Mouse (Mus musculus) midbrain, embryonic 16.5 days (tissue): Measurements from ENCODE around the gene Exoc4. TPM values are rescaled to one million over a fixed set of nuclear protein-coding genes. Genes with fewer than 3 reads are reported as not detected.

Experiments used
- ATAC-seq: fragments of 200-750 bp; cut with Nextera tagmentation; 2 replicates; pipeline ENCODE4 v1.8.0; 2017; ENCODE audit warnings: moderate TSS enrichment
- H3K27ac ChIP-seq: fragments of 300-500 bp; sonication (generic); 2 replicates; pipeline ENCODE4 v1.5.1; 2014; ENCODE audit warnings: mild to moderate bottlenecking, low read length, mixed read lengths
- H3K27me3 ChIP-seq: fragments of 300-500 bp; sonication (generic); 2 replicates; pipeline ENCODE4 v1.6.1; 2014; ENCODE audit warnings: low read depth, low read length, mixed read lengths; ENCODE audit not compliant: control insufficient read depth, insufficient read depth
- H3K36me3 ChIP-seq: fragments of 300-500 bp; sonication (generic); 2 replicates; pipeline ENCODE4 v1.6.1; 2014; ENCODE audit warnings: mild to moderate bottlenecking, low read length, moderate library complexity, mixed read lengths; ENCODE audit not compliant: control insufficient read depth, insufficient read depth
- H3K4me1 ChIP-seq: fragments of 300-500 bp; sonication (generic); 2 replicates; pipeline ENCODE4 v1.6.1; 2014; ENCODE audit warnings: mild to moderate bottlenecking, low read length, mixed read lengths; ENCODE audit not compliant: control insufficient read depth, insufficient read depth
- H3K4me2 ChIP-seq: fragments of 300-500 bp; sonication (generic); 2 replicates; pipeline ENCODE4 v1.6.1; 2014; ENCODE audit warnings: mild to moderate bottlenecking, low read length, mixed read lengths
- H3K4me3 ChIP-seq: fragments of 300-500 bp; sonication (generic); 2 replicates; pipeline ENCODE4 v1.5.1; 2014; ENCODE audit warnings: low read depth, mild to moderate bottlenecking, low read length, moderate library complexity, mixed read lengths
- H3K9ac ChIP-seq: fragments of 300-500 bp; sonication (generic); 2 replicates; pipeline ENCODE4 v1.6.1; 2014; ENCODE audit warnings: low read depth, low read length, mixed read lengths
- H3K9me3 ChIP-seq: fragments of 300-500 bp; sonication (generic); replicated peaks from 2 replicates; pipeline ENCODE4 v1.6.1; 2014; ENCODE audit warnings: mild to moderate bottlenecking, low read length, mixed read lengths; ENCODE audit not compliant: control insufficient read depth, poor library complexity, severe bottlenecking
- WGBS: fragments of 180-500 bp; shearing (Covaris S2); extraction: QIAGEN DNeasy Blood & Tissue Kit; methylation state at CpG from one replicate; pipeline ENCODE4 v1.1.7; 2014; 5-methylcytosine and 5-hydroxymethylcytosine counted together
- polyA plus RNA-seq: library from polyadenylated mRNA; unstranded; fragments of >200 nt; fragmentation: Nextera tagmentation; extraction: Ambion mirVana; gene quantifications from 2 replicates; pipeline ENCODE4 v1.2.1, GENCODE M21; 2015

Exoc4 gene
- polyA plus RNA-seq, 1 experiment from 2014 or later, result 48.7 TPM

DNA sequence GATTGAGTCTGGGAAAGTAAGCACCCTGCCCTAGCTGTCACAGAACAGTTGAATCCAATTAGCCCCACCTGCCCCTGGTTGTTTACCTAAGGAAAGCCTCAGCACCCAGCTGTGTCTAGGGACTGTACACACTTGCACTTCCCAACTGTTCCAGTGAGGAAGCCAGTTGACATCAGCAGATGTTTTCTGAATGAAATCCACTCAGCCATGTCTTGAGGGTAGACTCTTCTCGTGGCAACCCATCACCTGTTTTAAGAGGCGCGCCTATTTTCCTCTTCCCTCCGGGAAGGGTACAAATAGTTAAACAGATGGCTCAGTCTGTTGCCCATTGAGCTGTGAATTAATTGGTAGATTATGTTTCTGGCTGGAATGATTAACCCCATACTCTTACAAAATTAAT is 584.1 kb downstream of the Exoc4 start:
- 30% methylated on average over 4 of the region's 4 CpGs for WGBS

DNA sequence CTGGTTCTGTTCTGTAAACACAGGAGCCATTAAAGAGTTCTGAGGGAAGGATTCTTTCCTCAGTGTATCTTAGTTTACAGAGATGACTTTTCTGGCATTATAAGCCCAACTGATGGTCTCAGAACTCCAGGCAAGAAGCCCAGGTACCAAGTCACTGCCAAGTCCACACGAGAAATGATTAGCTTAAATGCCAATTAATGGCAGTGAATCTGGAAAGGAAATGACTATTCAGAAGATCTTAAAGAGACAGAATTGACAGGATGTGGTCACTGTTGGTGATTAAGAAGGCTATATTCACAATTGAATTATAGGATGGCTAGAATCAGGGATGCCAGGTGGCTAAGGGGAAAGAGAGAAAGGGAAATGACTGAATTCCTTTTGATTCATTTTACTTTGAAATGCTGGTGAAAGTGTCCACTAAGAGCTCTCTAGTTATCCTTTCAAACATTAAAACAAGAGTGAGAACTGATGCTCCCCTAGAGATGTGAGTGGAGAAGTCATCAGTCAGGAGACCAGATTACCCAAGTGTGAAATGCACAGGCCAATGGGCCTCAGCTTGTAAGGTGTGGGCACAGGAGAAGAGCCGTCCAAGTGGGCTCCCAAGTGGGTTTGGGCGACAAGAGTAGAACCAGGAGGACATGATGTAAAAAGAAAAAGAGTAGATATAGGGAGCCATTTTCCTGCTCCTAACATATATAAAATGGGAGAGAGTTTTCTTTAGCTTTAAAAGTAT is 587.3 kb downstream of the Exoc4 start:
- Histone ChIP-seq H3K4me2 (no peak overlapping the region), H3K4me3 (no peak overlapping the region), H3K27me3 (no peaks in the 10 kb centered on the region), H3K9me3 (no peaks in the 10 kb centered on the region), H3K36me3 (peaks cover 6% of the 10 kb centered on the region), H3K9ac (no peak overlapping the region), H3K27ac (no peak overlapping the region), H3K4me1 (no peaks in the 10 kb centered on the region)
- WGBS, result 90% methylated on average over 3 of the region's 3 CpGs
- no peak for ATAC-seq

More for the DNA sequence above, 584.1 kb downstream of the Exoc4 start:
- Histone ChIP-seq H3K4me3 (no peak overlapping the region), H3K4me1 (no peaks in the 10 kb centered on the region), H3K27ac (no peak overlapping the region), H3K27me3 (no peaks in the 10 kb centered on the region), H3K36me3 (no peaks in the 10 kb centered on the region), H3K9ac (no peak overlapping the region), H3K4me2 (no peak overlapping the region), H3K9me3 (no peaks in the 10 kb centered on the region)
- ATAC-seq, result no peak

DNA sequence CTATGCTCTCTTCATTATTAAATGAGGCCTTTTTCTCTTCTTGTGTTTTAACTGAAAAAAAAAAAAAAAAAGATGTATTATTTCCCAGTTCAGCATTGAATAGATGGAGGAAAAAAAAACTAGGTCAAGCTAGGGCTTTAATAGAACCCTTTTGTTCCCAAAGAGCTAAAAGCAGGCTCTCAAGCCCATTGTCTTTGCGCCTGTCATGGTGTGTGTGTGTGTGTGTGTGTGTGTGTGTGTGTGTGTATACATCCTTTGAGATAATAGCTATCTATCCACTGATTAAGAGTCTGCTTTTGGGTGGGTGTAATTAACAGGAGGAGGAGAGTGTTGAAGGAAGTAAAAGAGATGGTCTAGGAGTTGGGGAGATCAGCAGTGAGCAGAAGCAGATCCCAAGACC is 594.0 kb downstream of the Exoc4 start:
- WGBS, result 50% methylated on average over 1 of the region's 1 CpGs
- Histone ChIP-seq H3K36me3 (peaks cover 6% of the 10 kb centered on the region), H3K4me2 (no peak overlapping the region), H3K27ac (no peak overlapping the region), H3K9me3 (no peaks in the 10 kb centered on the region), H3K4me3 (no peak overlapping the region), H3K9ac (no peak overlapping the region), H3K4me1 (peaks cover 3% of the 10 kb centered on the region; the same call in 1 of the 2 replicates), H3K27me3 (no peaks in the 10 kb centered on the region)
- no peak for ATAC-seq

DNA sequence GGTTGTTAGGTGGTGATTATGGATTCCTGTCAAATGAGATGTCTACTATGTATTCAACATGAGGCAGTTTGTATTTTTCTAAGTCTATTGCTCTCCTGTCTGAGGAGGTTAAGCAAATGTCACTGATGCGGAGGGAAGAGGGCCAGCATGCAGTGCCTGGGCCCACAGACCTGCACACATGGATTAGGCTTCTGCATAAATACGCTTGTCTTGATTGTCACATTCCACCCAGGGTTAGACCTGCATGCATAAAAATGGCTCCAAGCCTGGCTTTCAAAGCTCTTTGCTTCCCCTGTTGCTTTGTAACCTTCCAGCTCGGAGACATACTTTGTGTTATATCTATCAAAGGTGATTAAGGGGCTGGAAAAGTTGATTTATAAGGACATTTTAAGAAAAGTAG is 610.2 kb downstream of the Exoc4 start:
- Histone ChIP-seq H3K9me3 (no peaks in the 10 kb centered on the region), H3K9ac (no peak overlapping the region), H3K27ac (no peak overlapping the region), H3K4me1 (peaks cover 3% of the 10 kb centered on the region; the same call in 1 of the 2 replicates), H3K4me3 (no peak overlapping the region), H3K36me3 (no peaks in the 10 kb centered on the region), H3K4me2 (no peak overlapping the region), H3K27me3 (no peaks in the 10 kb centered on the region)
- 34% methylated on average over 3 of the region's 3 CpGs for WGBS
- ATAC-seq, result peak; percentile 54; the same call in 1 of the 2 replicates

DNA sequence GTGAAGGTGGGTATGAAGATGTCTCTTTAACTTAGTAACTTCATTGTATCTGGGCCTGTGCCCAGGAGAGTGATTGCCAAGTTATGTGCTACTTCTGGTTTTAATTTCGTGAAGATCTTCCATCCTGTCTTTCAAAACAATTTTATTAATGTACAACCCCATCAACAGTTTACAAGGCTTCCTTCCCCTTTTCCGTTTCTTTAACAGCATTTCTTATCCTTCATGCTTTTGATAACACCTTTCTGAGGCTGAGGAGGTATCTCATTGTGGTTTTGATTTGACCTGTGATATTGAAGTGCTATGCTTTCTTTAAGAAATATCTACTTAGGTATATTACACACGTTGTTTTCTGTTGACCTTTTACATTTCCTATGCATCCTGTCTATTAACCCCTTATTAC is 616.9 kb downstream of the Exoc4 start:
- Histone ChIP-seq H3K9ac (no peak overlapping the region), H3K4me1 (peaks cover 4% of the 10 kb centered on the region), H3K27ac (no peak overlapping the region), H3K27me3 (no peaks in the 10 kb centered on the region), H3K9me3 (no peaks in the 10 kb centered on the region), H3K36me3 (no peaks in the 10 kb centered on the region), H3K4me3 (no peak overlapping the region), H3K4me2 (no peak overlapping the region)
- no peak for ATAC-seq
- WGBS, result 77% methylated on average over 3 of the region's 3 CpGs

DNA sequence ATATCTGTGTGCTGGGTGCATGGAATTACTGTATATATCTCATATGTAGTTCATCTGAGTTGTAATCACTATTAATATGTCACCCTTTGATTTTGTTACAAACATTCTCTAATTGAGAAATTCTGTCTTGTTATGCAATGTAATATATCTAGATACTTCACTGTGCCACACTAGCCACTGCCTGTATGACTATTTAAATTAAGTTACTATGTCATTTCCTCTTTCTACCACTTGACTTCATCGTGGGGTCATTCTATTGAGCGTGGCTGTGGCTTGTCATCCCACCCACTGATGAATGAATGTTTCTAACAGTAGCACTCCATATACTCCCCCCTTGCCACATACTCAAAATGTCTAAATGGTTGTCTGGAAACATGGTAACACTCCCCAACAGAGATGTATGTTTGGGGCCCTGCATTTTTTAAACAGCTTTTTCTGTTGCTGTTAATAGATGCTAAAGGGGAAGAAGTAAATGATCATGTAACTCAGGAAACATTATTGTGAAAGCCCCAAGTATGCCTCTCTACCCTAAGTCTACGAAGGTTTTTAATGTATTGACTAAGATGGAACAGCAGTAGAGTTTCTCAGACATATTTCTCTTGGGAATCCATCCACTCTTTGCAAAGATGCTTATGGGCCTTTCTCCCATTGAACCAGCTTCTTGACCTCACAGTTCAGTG is 618.2 kb downstream of the Exoc4 start:
- no peaks in the 10 kb centered on the region for H3K9me3 ChIP-seq
- WGBS, result 85% methylated on average over 3 of the region's 3 CpGs
- no peaks in the 10 kb centered on the region for H3K27me3 ChIP-seq
- H3K4me2 ChIP-seq, result no peak overlapping the region
- H3K9ac ChIP-seq, result no peak overlapping the region
- H3K4me3 ChIP-seq, result no peak overlapping the region
- H3K27ac ChIP-seq, result no peak overlapping the region
- peaks cover 8% of the 10 kb centered on the region for H3K4me1 ChIP-seq
- no peaks in the 10 kb centered on the region for H3K36me3 ChIP-seq
- ATAC-seq, result no peak

DNA sequence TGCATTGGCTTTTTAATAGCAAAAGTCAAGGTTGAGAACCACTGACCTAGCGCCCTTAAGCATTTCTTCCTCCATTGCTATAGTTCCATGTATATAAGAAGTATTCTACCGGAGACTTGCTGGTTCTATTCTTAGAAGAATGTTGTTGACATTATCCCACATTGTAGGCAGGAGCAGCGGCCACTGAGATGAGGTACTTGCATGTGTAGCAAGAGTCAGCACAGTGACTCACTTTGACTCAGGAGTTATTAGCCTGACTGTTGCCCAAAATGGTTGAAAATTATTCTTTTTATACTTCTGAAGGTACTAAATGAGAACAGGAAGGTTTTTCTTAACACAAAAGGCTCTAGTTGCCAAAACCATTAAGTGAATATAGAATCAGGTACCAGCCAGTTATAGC is 620.4 kb downstream of the Exoc4 start:
- Histone ChIP-seq H3K36me3 (no peaks in the 10 kb centered on the region), H3K9me3 (no peaks in the 10 kb centered on the region), H3K9ac (no peak overlapping the region), H3K4me3 (no peak overlapping the region), H3K4me2 (no peak overlapping the region), H3K27me3 (no peaks in the 10 kb centered on the region), H3K4me1 (peaks cover 21% of the 10 kb centered on the region), H3K27ac (no peak overlapping the region)
- WGBS, result 96% methylated on average over 3 of the region's 3 CpGs
- no peak for ATAC-seq

DNA sequence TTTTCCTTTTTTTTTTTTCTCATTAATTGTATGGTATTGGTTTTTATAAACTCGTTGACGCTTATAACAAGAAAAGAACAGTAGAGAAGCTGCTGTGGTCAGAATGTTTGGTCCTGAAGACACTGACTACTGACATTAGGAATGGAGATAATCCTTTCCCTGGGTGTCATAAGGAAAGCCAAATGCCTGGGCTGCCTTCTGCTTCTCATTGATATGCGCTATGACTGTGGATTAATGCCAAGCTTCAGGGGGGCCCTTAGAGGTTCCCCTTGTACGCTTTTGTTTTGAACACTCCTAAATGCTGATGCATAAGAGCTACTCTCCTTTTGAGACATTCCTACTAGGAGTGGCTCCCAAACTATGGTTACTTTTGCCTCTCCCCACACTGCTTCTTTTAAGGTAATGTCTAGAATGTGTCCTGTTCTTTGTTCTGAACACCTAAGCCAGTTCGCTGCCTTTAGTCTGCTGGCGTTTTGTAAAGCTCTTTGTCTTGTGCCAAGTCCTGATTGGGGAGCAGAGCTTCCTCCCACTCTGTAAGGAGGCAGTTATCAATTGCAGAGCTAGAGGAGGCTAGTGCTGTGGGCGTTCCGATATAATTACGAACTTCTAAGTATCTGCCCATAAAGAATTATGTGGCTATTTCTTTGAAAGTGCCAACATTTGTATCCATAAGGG is 621.7 kb downstream of the Exoc4 start:
- WGBS, result 30% methylated on average over 9 of the region's 9 CpGs
- H3K4me1 ChIP-seq, result peaks cover 21% of the 10 kb centered on the region
- H3K36me3 ChIP-seq, result no peaks in the 10 kb centered on the region
- 0 out of 2 replicates have a peak, but pooled peaks have one; percentile 42 for ATAC-seq
- peak overlapping the region; percentile 26; the same call in 1 of the 2 replicates for H3K27ac ChIP-seq
- H3K4me2 ChIP-seq, result no peak overlapping the region
- no peaks in the 10 kb centered on the region for H3K27me3 ChIP-seq
- H3K9ac ChIP-seq, result no peak overlapping the region
- no peak overlapping the region for H3K4me3 ChIP-seq
- H3K9me3 ChIP-seq, result no peaks in the 10 kb centered on the region

DNA sequence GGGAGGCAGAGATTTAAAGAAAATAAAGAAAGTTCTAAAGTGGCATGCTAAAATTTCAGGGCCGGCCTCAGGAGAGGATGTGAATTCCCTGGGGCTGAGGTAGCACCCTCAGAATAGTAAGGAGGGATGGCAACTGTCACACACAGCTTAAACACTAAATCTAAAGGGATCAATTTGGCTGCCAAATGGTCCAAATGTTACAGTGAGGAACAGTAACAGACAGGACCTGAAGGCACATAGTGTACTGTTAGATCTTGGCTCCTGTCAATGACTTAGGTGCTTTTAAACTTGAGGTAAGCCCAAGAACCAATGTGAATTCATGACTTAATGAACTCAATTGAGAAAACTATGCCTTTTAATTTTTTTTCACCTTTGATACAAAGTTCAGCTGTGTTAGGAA is 622.4 kb downstream of the Exoc4 start:
- Histone ChIP-seq H3K4me3 (no peak overlapping the region), H3K4me2 (no peak overlapping the region), H3K27ac (no peak overlapping the region), H3K9me3 (no peaks in the 10 kb centered on the region), H3K36me3 (no peaks in the 10 kb centered on the region), H3K27me3 (no peaks in the 10 kb centered on the region), H3K4me1 (peaks cover 21% of the 10 kb centered on the region), H3K9ac (no peak overlapping the region)
- 76% methylated on average over 1 of the region's 1 CpGs for WGBS
- ATAC-seq, result no peak
